Mouse (Mus musculus): ENCODE measurements around the gene Cd68.
A peak's percentile ranks its signal among the peaks of the same experiment; 100 is the strongest.
"Not testable (repeated sequence)": the region's sequence is repeated elsewhere in the genome, so short reads cannot be mapped to it uniquely, and the experiment has no call there.

Gene Cd68

GRCm38 (mm10) chr11:69665961-69666664 lies at the start of gene Cd68:
TSS of gene Cd68 (minus strand) at chr11:69666153.
- DNase-seq (ENCODE audit: low read depth, low spot score): peak; percentile 91

DNA sequence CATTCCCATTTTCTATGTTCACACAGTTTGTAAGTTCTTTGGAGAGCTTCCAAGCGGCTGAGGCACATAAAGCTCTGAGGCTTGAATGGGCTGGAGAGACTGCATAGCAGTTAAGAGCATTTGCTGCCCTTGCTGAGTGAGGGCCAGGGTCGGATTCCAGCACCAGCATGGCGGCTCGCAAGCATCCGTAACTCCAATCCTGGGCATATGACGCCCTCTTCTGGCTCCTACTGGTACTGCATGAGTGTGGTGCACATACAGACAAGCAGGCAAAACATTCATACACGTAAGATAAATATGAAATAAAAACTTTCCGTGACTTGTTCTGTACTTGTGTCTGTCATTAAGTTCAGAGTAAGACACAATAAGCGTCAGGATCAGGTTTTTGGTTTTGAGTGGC lies 49.5 kb upstream of the Cd68 start:
- DNase-seq (ENCODE audit: low read depth, low spot score): no peak

DNA sequence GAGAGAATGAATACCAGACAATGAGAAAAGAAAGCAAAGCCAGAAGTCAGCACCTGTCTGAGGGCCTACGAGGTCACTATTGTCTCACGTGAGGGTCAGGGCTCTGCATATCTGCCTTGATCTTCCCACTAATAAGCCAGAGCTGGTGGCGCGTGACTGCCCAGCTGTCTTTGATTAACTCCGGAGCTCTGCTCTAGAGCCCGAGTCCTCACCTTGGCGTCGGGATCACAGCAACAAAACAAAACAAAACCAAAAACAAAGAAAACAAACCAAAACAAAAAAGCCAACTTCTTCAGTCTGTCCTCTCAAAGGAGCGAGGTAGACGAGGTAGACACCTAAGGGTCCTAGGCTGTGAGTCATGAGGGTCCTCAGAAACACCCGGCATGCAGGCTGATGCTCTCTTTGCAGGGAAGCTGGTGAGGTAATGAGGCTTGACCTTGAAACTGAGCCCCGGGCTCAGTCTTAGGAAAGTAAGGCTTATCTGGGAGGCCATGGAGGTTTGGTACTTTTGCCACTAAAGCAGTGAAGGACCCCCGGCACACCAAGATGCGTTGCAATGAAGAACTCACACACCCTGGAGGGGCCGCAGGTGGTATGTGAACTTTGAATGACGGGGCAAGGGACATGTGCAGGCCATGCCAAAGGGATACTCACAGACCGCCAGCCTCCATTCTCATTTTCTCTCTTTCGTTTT lies 48.8 kb upstream of the Cd68 start:
- no peak for DNase-seq (ENCODE audit: low read depth, low spot score)

GRCm38 (mm10) chr11:69712954-69713672 lies 47.2 kb upstream of the Cd68 start:
- no peak for DNase-seq (ENCODE audit: low read depth, low spot score)

DNA sequence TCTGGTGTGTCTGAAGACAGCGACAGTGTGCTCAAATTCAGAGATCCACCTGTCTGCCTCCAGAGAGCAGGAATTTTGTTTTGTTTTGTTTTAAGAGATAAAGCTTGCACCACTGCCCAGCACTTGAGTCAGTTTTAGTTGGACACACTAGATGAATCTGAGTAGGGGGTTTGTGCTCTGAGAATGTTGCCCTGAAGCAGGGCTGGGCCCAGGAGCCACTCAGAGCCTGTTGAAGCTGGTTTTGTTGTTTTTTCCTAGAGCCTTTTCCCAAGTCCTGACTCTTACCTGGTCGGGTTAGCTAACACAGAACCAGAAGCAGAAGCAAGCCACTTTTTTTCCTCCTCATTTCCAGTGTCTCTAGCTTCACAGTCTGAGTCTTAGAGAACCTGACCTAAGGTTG lies 45.1 kb upstream of the Cd68 start:
- DNase-seq (ENCODE audit: low read depth, low spot score): no peak

DNA sequence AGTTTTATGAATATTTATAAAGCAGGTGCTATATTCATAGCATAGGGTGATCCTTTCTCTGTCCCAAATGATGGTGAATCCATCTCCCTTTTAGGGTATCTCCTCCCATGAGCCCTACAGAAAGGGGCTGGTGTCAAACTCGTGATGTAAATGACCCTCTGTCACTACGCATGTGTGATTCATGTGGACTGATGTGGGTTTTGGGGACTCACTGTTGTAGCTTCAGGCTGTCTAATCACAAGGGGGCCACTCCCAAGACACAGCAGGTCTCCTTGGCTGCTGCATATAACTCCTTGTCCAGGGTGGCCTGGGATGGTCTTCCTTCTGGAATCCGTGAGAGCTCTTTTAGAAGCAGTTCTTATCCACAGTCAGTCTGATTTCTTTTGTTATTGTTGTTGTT lies 44.5 kb upstream of the Cd68 start:
- DNase-seq (ENCODE audit: low read depth, low spot score): no peak

DNA sequence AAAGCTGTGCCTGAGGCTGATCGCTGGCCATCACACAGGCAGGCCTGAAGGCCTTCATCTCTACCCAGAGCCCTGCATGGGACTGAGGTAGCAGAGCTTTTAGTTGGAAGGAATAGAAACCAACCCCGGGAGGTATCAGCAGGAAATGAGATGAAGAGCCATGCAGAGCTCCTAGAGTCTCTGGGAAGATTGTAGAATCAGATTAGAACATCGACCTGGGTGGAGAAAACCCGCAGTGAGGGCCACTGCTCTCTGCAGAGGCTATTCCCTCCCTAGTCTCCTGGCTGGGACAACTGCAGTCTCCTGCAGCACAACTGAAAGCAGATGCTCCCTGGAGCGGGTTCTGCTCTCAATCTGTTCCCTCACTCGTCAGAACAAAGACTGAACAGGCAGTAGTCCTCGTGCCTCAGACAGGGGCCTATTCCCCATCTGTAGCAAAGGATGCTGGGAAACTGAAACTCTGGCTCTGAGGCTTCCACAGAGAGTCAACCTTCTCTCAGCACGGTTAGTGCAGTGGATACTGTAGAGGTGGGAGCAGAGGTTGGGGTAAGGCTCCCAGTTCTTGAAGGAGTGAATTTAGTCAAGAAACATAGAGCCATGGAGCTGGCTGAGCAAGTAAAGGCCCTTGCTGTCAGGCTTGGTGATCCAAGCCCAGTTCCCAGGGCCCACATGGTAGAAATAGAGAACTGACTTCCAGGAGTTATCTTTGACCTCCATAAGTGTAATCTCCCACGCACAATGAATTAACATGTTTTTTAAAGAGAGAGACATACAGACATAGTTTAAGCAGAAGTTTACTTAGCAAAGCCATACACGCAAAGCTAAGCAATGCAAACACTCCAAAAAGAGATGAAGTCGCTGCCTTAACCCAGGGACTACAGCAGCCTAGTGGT lies 43.8 kb upstream of the Cd68 start:
- peak; percentile 62 for DNase-seq (ENCODE audit: low read depth, low spot score)

GRCm38 (mm10) chr11:69708614-69709265 lies 42.8 kb upstream of the Cd68 start:
- peak; percentile 46 for DNase-seq (ENCODE audit: low read depth, low spot score)

DNA sequence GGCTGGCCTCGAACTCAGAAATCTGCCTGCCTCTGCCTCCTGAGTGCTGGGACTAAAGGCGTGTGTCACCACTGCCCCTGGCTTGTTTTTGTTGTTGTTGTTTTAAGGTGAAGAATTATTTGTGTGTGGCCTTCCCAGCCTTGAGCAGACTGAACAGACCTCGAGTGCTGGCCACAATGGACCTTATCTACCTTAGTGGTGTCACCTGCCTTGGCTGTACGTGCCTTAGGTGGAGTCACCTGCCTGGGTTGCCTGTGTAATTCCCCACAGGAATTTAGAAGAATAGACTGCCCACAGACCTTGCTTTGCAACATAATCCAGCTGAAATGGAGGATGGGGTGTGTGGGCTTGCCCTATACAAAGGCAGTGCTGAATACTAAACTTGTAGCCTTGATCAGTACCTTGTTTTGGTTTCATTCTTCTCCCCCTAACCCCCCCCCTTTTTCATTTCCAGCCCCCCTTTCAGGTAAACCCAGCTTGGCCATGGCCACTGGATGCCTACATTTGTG lies 42.0 kb upstream of the Cd68 start:
- DNase-seq (ENCODE audit: low read depth, low spot score): no peak

DNA sequence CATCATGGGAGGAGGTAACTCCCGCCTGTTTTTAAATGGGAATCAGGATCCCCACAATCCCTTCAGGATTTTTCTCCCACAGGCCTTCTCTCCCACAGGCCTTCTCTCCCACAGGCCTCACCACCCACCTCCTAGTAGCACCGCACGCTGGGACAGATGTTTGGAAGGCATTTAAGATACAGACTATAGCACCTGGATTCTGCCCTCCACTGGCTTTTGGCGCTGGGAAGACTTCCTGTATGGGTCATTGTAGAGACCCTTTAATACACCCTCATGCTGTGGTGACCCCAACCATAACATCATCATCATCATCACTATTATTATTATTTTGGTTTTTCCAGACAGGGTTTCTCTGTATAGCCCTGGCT lies 41.5 kb upstream of the Cd68 start:
- no peak for DNase-seq (ENCODE audit: low read depth, low spot score)

DNA sequence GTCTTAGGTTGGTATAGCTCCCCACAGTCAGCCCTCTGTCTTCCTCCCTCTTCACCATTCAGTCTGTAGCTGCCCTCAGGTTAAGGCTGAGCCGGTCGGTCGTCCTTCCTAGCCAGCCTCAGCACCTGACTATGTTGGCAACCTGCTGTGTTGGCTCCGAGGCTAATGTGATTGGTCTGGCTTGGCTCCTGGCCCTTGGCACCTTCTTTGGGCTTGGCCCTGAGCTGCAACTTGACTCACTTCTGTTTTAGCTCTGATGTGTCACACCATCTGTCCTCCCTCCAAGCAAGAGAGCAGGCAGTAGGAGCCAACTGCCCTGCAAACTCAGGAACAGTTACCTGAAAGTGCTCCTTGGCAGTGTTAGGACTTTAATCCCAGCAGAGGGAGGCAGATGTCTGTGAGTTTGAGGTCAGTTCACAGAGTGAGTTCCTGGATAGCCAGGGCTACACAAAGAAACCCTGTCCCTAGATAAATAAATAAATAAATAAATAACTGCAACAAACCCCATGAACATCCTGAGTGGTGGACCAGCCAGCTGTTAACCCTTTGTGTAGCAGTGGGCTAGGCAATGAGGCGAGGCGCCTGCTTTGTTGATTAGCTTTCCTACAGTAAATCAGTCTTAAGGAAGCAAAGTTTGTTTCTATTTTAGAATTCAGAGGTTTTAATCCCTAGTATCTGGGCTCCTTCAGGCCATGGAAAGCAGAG lies 41.0 kb upstream of the Cd68 start:
- peak; percentile 98 for DNase-seq (ENCODE audit: low read depth, low spot score)

GRCm38 (mm10) chr11:69704613-69705010 lies 38.7 kb upstream of the Cd68 start:
- no peak for DNase-seq (ENCODE audit: low read depth, low spot score)

GRCm38 (mm10) chr11:69703814-69704612 lies 38.1 kb upstream of the Cd68 start:
- no peak for DNase-seq (ENCODE audit: low read depth, low spot score)

DNA sequence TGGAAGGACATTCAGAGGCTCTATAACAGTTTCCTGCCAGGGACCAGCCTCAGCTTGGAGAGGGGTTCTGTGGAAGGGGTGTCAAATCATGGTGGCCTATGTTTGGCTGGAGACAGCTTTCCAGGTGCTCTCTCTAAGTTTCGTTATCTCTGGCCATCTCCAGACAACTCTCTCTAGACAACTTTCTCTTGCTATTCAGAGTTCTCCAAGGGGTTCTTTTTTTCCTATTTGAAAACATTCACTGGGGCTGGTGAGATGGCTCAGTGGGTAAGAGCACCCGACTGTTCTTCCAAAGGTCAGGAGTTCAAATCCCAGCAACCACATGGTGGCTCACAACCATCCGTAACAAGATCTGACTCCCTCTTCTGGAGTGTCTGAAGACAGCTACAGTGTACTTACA lies 37.4 kb upstream of the Cd68 start:
- DNase-seq (ENCODE audit: low read depth, low spot score): not testable (repeated sequence)

DNA sequence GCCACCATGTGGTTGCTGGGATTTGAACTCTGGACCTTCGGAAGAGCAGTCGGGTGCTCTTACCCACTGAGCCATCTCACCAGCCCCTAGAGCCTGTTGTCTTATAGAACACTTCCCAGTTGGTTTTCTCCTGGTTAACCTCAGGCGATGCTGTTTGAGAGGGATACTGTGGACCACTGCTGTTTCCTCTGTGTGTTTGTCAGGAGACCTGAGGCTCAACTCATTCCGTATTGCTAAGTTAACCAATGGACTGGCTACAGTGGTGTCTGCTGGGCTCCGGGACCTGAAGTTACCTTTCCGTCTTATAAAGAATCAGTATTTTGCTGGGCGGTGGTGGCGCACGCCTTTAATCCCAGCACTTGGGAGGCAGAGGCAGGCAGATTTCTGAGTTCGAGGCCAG lies 36.9 kb upstream of the Cd68 start:
- not testable (repeated sequence) for DNase-seq (ENCODE audit: low read depth, low spot score)

- no peak for DNase-seq (ENCODE audit: low read depth, low spot score)
Observed at GRCm38 (mm10) chr11:69699595-69699994, 33.6 kb upstream of the Cd68 start.

DNA sequence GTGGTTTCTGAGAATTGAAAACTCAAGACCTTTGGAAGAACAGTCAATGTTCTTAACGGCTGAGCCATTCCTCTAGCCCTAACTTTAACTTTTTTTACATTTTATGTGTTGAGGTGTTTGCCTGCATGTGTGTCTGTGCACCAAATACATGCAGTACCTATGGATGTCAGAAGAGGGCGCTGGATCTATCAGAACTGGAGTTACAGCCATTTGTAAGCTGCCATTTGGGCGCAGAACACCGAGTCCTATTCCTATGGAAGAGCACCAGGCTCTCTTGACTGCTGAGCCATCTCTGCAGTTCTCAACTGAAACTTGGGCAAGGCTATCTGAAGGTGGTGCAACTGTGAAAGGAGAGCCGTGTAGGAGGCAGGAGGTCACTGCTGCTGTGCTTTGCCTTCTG lies 32.6 kb upstream of the Cd68 start:
- no peak for DNase-seq (ENCODE audit: low read depth, low spot score)

DNA sequence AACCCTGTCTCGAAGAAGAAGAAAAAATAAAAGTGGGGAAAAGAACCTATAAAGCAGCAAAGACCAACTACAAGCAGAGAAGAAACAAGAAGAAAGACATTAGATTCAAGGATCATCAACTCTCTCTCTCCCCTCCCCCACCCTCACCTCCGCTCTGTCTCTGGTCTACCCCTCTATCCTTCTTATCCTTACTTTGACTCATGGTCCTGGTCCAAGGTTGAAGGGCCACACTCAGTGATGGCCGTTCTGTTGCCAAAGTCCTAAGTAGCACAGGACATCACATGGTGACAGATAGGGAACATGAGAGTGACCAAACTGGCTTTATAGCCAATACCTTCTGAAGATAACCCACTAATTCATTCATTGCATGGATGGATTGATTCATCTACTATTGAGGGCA lies 31.4 kb upstream of the Cd68 start:
- DNase-seq (ENCODE audit: low read depth, low spot score): no peak

DNA sequence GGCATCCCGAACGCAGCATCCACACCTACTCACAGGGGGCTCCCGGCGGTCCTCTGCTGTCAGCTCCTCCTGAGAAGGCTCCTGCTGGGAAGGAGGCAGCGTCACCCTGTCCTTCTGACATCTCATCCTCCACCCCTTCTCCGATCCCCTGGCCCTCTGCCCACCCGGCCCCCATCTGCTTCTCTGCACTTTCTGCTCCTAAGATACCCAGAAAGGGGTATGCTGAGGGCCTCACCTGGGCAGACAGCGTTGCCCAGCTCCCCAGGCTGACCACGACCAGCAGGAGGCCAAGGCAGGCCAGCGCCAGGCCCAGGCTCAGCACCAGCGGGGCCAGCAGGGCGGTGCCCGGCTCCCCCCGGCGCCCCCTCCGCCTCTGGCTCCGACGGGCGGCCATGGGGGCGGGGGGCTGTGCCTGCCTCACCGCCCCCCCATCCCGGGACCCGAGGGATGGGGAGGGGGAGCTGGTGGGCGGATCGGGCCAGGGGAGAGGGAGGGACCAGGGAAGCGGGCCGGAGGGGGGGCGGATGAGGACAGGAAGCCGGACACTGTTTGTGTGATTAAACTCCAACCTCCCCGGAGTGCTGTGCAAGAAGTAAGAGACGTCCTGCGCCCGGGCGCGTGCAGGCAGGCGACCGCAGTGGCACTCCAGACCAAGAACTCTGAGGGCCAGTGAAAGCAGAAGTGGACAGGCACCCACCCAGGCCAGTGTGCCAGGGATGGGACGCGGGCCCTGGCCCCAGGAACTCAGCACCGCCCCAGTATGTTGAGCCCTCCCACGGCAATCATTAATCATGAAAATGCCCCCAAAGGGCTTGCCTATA lies 29.6 kb upstream of the Cd68 start, which contains the start of the genes Tnfsf12 and Tnfsfm13:
Gene Tnfsf12 (minus strand): TSS at position 489 of the 821 bp plus-strand sequence.
Gene Tnfsfm13 (minus strand): TSS at position 738 of the 821 bp plus-strand sequence.
- DNase-seq (ENCODE audit: low read depth, low spot score): peak; percentile 50

Measured in brain, adult 2 months (tissue).